Mouse (Mus musculus) B cell, adult 67 days (primary cell): ENCODE data around the gene Rabggta. TPM values are rescaled to one million over a fixed set of nuclear protein-coding genes. Genes with fewer than 3 reads are reported as not detected.

Source experiments
- total RNA-seq, 2 experiments: library from RNA; stranded (reverse); gene quantifications; 4 replicates each; pipeline ENCODE4 v1.2.4; 2023

Gene Rabggta
- 10 to 100 TPM; 81.0 to 97.5 TPM for total RNA-seq

DNA sequence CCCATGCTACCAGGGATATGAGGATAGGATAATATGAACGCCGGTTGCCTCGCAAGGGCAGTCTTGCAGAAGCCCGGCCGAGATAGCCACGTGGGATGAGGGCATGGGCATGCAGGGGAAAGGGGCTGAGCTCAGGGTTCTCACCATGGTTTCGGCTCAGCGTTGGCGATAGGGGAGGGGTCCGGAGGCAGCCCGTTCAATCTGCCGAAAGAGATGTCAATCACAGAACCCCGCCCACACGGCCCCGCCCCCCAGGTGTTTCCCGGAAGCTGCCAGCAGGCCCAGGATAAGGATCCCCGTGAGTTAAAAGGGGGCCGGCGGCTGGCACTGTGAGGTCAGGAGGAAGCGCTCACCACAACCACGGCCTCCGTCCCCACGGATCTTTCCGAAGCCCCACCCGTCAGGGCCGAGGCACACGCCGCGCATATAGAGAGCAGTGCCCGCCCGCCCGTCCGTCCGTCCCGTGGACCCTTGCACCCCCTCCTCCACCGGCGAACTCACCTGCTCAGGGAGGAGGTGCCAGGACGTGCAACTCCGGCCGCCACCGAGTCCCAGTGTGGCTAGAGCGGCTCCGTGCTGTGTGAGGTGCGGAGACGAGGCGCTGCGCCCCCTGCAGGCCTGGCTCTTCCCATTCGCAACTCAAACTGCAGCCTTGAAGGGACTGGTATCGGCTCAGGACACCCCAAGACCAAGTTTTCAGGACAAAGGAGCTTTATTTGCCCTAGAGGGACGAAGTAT, at the start of gene Rabggta:
Gene Rabggta (minus strand): TSS at position 564 of the 738 bp plus-strand sequence.

DNA sequence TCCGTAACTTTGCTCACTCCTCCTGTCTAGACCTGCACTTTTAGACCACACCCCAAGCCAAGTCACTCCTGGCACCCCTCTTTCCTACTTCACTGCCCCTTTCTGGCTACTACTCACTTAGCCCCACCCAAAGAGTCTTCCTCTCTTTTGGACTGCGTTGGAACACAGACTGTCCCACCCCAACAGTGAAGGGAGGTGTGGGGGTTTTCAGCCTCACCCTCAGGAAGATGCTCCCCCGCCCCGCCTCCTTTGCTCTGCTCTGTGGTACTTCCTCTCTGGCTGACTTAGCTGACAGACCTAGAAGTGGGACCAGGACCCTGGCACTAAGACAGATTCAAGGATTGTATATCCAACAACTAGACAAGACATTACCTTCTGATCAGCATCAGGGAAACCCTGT, 43.6 kb upstream of the Rabggta start, which contains the start of gene Ltb4r1:
Gene Ltb4r1 (plus strand): TSS at position 267 of the 400 bp plus-strand sequence.

DNA sequence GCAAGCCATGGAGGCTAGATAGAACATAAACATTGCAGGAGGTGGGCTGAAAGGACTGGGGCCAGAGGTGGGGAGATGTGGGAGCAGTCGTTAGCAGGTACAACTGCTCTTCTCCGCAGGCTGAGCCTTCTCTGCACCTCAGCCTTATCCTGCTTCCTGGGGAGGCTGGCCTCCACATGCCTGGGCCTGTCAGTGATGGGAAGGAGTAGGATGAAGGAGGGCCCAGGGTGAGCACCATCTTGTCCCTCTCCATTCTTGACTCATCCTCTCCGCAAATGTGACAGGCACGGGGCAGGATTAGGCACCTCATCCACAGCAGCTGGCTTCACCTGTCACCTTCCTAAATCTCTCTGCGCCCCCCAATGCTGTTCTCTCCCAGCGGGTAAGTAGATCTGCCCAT, 39.1 kb upstream of the Rabggta start, which contains the start of gene Ltb4r2:
Gene Ltb4r2 (plus strand): TSS at position 266 of the 400 bp plus-strand sequence.

DNA sequence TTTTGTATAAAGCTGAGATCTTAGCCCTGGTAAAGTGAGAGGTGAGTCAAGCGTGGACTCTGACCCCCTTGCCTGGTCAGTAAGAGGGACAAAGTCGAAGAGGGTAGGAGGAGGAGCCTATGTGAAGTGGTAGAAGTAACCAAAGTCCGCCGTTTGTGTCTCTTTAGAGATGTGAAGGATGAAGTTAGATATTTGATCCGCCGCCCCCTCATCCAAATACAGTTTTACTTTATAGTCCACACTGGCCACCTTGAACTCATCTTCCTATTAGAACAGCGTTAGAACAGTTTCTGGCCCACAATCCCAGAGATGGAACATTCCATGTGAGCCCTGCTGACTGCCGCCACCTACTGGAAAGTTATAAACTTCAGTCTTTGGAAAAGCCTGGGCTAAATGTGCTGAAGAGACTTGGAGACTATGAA, 36.3 kb upstream of the Rabggta start, which contains the start of gene Cideb:
Gene Cideb (minus strand): TSS at position 96 of the 422 bp plus-strand sequence.

DNA sequence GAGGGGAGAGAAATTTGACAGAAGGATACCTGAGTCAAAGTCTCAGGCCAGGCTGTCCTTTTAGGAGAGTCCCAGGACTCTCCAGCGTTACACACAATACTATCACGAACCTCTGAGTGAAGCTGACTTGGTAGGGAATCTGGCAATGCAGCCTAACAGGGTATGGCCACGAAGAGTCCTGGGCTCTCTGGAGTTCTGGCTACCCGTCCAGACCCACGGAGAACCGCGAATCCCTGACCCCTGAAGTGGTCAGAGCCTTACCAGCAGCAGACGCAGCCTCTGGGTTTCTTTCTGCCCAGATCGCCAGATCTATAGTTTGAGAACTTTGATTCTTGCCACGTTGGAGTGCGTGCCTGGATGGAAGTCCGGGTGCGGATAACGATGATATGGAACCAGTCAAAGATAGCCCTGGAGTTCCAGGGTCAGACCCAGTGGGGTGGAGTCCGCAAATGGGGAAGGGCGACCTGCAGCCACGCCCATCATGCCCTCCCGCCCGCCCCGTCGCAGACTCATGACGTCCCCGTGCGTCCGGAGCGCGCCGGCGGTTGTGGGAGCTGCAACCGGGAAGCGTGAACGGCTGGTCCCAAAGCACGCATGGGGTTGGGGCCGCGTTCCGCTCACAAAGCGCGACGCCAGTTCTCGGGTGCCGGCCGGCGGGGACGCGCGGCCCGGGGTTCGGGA, 23.3 kb upstream of the Rabggta start, which contains the start of the genes Dhrs1 and Nop9:
Gene Dhrs1 (minus strand): TSS at position 511 of the 681 bp plus-strand sequence.
Gene Nop9 (plus strand): TSS at position 514 of the 681 bp plus-strand sequence.

DNA sequence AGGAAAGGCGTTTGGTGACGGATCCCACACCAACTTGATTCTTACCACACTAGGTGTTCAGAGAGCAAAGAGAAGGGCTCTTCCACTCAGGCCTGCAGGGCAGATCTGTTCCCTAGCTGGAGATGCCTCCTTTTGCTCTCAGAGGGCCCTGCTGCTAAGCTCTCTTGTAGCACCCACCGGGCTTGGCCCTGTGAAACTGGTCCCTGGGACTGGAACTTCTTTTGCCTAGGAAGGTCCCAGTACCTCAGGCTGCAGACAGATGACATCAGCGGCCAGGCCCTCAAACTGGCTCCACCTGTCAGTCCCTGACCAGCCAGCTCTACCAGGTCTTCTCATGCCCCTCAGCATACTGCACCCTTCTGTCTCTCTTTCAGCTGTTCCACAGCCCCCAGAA, 8.3 kb downstream of the Rabggta start, which contains the start of gene Tgm1:
Gene Tgm1 (minus strand): TSS at position 198 of the 394 bp plus-strand sequence.

DNA sequence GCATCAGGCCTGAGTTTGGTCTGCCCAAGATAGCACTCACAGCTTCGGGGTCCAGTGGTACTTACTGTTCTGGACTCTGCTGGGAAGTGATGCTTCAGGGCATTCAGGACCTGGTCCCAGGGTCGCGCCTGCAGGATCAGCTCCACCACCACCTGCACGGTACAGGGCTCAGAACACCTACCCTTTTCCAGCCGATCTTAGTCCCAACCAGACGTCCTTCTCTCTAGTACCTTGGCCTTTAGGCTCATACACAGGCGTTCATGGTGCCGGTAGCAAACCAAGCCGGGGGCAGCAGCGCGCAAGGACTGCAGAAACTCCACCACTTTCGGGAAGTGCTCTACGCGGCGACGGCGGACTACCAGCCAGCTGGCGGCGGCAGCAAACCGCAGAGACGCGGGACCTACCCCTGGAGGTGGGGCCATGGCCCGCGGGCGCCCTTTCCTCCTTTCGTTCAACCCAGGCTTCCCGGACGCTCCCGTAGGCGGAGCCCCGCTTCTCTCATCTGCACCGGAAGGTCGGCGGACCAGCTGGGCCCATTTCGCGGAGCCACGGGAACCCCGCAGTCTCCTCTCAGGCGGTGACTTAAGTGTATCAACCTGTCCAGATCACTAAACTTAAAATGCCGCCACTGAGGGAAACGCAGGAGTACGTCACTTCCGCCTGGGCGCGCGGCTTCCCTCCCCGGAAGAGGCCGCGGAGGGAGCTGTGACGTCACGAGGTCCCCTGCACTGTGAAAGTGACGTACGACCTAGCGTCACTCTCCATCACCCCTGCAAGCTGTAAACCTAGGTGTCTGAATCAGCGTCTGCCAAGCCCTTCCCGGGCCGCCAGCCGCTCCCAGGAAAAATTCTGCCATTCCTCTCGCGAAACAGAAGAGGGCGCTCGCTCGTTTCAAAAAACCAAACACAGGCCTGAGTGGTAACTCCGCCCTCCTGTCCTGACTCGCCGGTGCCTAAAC, 40.6 kb downstream of the Rabggta start, which contains the start of gene Tinf2:
Gene Tinf2 (minus strand): TSS at position 661 of the 958 bp plus-strand sequence.

DNA sequence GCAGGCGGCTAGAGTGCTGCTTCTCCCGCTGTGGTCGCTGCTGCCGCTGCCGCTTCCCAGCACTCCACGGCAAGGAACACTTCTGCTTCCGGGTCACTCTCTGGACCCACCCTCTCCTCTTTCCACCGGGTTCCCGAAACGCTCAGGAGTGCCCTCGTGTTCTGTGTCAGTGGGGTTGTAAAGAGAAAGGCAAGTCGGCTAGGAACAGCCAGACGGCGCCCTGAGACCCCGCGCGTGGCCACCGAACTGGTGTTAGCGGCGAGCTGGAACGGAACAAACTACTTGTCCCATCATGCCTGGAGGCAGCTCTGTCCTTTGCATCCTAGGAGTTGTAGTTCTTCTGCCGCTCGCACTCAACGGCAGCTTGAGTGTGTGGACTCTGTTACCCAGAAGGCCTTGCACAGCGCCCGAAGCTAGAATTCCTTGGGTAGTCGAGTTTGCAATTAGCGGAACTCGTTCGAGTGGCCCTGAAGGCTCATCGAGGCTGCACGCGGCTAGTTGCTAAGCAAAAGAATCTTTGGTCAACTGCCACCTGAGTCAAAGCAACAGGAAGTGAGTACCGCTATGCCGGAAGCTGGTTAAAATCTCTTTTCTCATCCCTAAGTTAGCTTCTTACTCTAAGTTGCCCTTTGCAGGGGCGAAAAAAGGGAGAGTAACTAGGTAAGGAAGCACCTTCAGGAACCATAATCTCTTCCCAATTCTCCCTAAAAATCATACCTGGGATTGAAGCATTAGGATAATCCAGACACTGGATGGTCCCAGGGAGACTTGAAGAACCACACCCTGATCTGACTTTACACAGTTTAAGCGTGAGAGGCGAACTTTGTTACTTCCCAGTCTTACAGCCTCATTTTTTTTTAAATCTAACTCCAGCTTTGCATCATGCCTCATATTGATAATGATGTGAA, 50.0 kb downstream of the Rabggta start, which contains the start of the genes Gmpr2 and Nedd8:
Gene Gmpr2 (plus strand): TSS at position 109 of the 908 bp plus-strand sequence.
Gene Nedd8 (minus strand): TSS at position 292 of the 908 bp plus-strand sequence.

Other genes with a start within 250 kb of the Rabggta start
- gene Dhrs4, start 243.5 kb downstream of the Rabggta start, total RNA-seq: 10 to 100 TPM; 22.3 to 32.4 TPM
- 1 to 10 TPM; 4.1 to 5.0 TPM for gene Carmil3, start 231.6 kb downstream of the Rabggta start, total RNA-seq
- gene Cpne6, start 211.8 kb downstream of the Rabggta start, total RNA-seq: not detected
- gene Nrl, start 197.3 kb downstream of the Rabggta start, total RNA-seq: not detected
- gene Pck2, start 182.0 kb downstream of the Rabggta start, total RNA-seq: 10 to 100 TPM; 64.0 to 67.0 TPM
- gene Dcaf11, start 162.3 kb downstream of the Rabggta start, total RNA-seq: 10 to 100 TPM; 86.0 to 92.9 TPM
- gene A730061H03Rik, start 161.9 kb downstream of the Rabggta start, total RNA-seq: 10 to 100 TPM in 1 of 2 experiments, 1 to 10 TPM in 1; 8.3 to 10.5 TPM
- not detected for gene Fitm1, start 146.6 kb downstream of the Rabggta start, total RNA-seq
- 100 to 1,000 TPM; 235 to 258 TPM for gene Psme1, start 144.1 kb downstream of the Rabggta start, total RNA-seq
- gene Emc9, start 137.0 kb downstream of the Rabggta start, total RNA-seq: 1 to 10 TPM; 5.3 to 5.5 TPM
- gene Psme2, start 131.2 kb downstream of the Rabggta start, total RNA-seq: 100 to 1,000 TPM; 310 to 354 TPM
- gene Rnf31, start 130.6 kb downstream of the Rabggta start, total RNA-seq: 100 to 1,000 TPM; 122 to 132 TPM
- 100 to 1,000 TPM in 1 of 2 experiments, 10 to 100 TPM in 1; 96.0 to 123 TPM for gene Irf9, start 118.7 kb downstream of the Rabggta start, total RNA-seq
- 1 to 10 TPM in 1 of 2 experiments, under 1 TPM in 1; 0.92 to 1.3 TPM for gene Rec8, start 104.2 kb downstream of the Rabggta start, total RNA-seq
- gene Ipo4, start 86.3 kb downstream of the Rabggta start, total RNA-seq: 10 to 100 TPM; 60.2 to 61.5 TPM
- 1 to 10 TPM; 1.7 to 3.5 TPM for gene Gm49378, start 84.4 kb downstream of the Rabggta start, total RNA-seq
- gene Tm9sf1, start 78.5 kb downstream of the Rabggta start, total RNA-seq: 10 to 100 TPM; 46.3 to 48.5 TPM
- gene Tssk4, start 72.1 kb downstream of the Rabggta start, total RNA-seq: 1 to 10 TPM; 2.9 to 4.8 TPM
- gene Mdp1, start 61.8 kb downstream of the Rabggta start, total RNA-seq: 10 to 100 TPM; 47.2 to 57.2 TPM
- 10 to 100 TPM; 28.5 to 30.2 TPM for gene Gmpr2, start 50.3 kb downstream of the Rabggta start, total RNA-seq
- gene Nedd8, start 50.1 kb downstream of the Rabggta start, total RNA-seq: 100 to 1,000 TPM; 171 to 189 TPM
- gene Tinf2, start 40.4 kb downstream of the Rabggta start, total RNA-seq: 100 to 1,000 TPM; 130 to 157 TPM
- gene Tgm1, start 8.3 kb downstream of the Rabggta start, total RNA-seq: 1 to 10 TPM; 1.8 to 2.0 TPM
- gene Dhrs1, start 23.4 kb upstream of the Rabggta start, total RNA-seq: 10 to 100 TPM; 25.6 to 29.9 TPM
- gene Nop9, start 23.4 kb upstream of the Rabggta start, total RNA-seq: 10 to 100 TPM; 32.3 to 39.4 TPM
- gene Cideb, start 36.2 kb upstream of the Rabggta start, total RNA-seq: not detected
- under 1 TPM; 0.52 to 0.53 TPM for gene Ltb4r2, start 39.2 kb upstream of the Rabggta start, total RNA-seq
- not detected for gene Ltb4r1, start 43.7 kb upstream of the Rabggta start, total RNA-seq
- gene Adcy4, start 61.8 kb upstream of the Rabggta start, total RNA-seq: under 1 TPM in 1 of 2 experiments, not detected in 1; 0.44 TPM
- gene Ripk3, start 66.6 kb upstream of the Rabggta start, total RNA-seq: 10 to 100 TPM; 57.2 to 75.3 TPM
- gene Nfatc4, start 100.9 kb upstream of the Rabggta start, total RNA-seq: not detected
- gene Nynrin, start 131.7 kb upstream of the Rabggta start, total RNA-seq: not detected
- gene Cbln3, start 162.1 kb upstream of the Rabggta start, total RNA-seq: under 1 TPM in 1 of 2 experiments, not detected in 1; 0.32 TPM
- gene Khnyn, start 162.7 kb upstream of the Rabggta start, total RNA-seq: 100 to 1,000 TPM; 111 to 115 TPM
- gene Sdr39u1, start 178.0 kb upstream of the Rabggta start, total RNA-seq: 10 to 100 TPM; 24.9 to 30.8 TPM
- gene Cma1, start 222.4 kb upstream of the Rabggta start, total RNA-seq: not detected
- not detected for gene Cma2, start 228.7 kb upstream of the Rabggta start, total RNA-seq